26 mouse cellular contexts compared by ENCODE assay signal in genomic region chr14:98037175-98037574, GRCm38 (mm10).
DNase-seq lines count a peak whose midpoint lies in the region; ATAC-seq lines count a peak whose summit lies in the region.
"Had no signal": no experiment of that assay in that cellular context is flagged by ENCODE, and none has a peak within 500 bp of the region (broad histone marks: within the 10 kb centered on the region; RNA-seq: fewer than 3 reads in every experiment).

No protein-coding gene starts in this region.

- no peak overlapping the region for H3K9ac ChIP-seq in kidney, embryonic 14.5 days (ENCODE audit: low read depth, low read length)
- H3K9ac ChIP-seq in kidney, embryonic 16.5 days (replicated peaks; ENCODE audit: low read length) = no peak overlapping the region
- H3K9ac ChIP-seq: embryonic facial prominence, embryonic 12.5 days; forebrain, embryonic 13.5 days; forebrain, embryonic 15.5 days had no signal

- WGBS in kidney, embryonic 14.5 days = 16% methylated on average over 3 of the region's 3 CpGs
- 20% methylated on average over 3 of the region's 3 CpGs for WGBS in kidney, embryonic 16.5 days

- peak; percentile 48; the same call in 1 of the 2 replicates for ATAC-seq in kidney, embryonic 14.5 days (ENCODE audit: low FRiP score, low TSS enrichment)
- ATAC-seq in kidney, embryonic 16.5 days (ENCODE audit: low FRiP score, low TSS enrichment) = peak; percentile 49; the same call in 1 of the 2 replicates
- ATAC-seq: activated CD4-positive, CD25-positive, alpha-beta regulatory T cell, adult 4 months; CD4-positive, CD25-positive, alpha-beta regulatory T cell, adult 4 months; forebrain, embryonic 13.5 days; forebrain, embryonic 15.5 days; Patski had no signal

- no peaks in the 10 kb centered on the region for H3K27me3 ChIP-seq in kidney, embryonic 14.5 days (ENCODE audit: control insufficient read depth, insufficient read depth, low read length)
- H3K27me3 ChIP-seq in kidney, embryonic 16.5 days (ENCODE audit: insufficient read depth, low read length) = no peaks in the 10 kb centered on the region
- H3K27me3 ChIP-seq: CH12.LX; embryonic facial prominence, embryonic 12.5 days; forebrain, embryonic 13.5 days; forebrain, embryonic 15.5 days had no signal

- H3K9me3 ChIP-seq in kidney, embryonic 14.5 days (ENCODE audit: control insufficient read depth, low read length) = no peaks in the 10 kb centered on the region
- H3K9me3 ChIP-seq in kidney, embryonic 16.5 days (ENCODE audit: low read length) = no peaks in the 10 kb centered on the region
- H3K9me3 ChIP-seq: embryonic facial prominence, embryonic 10.5 days; embryonic facial prominence, embryonic 12.5 days; forebrain, embryonic 13.5 days; forebrain, embryonic 15.5 days had no signal

- peaks cover 2% of the 10 kb centered on the region; the same call in 1 of the 2 replicates for H3K4me1 ChIP-seq in kidney, embryonic 14.5 days (ENCODE audit: control insufficient read depth, insufficient read depth, low read length)
- H3K4me1 ChIP-seq in kidney, embryonic 16.5 days (ENCODE audit: insufficient read depth, low read length) = peaks cover 12% of the 10 kb centered on the region
- H3K4me1 ChIP-seq: forebrain, embryonic 13.5 days; forebrain, embryonic 15.5 days had no signal

- no peak overlapping the region for H3K4me3 ChIP-seq in kidney, embryonic 14.5 days (ENCODE audit: low read length)
- no peak overlapping the region for H3K4me3 ChIP-seq in kidney, embryonic 16.5 days (ENCODE audit: low read length)
- H3K4me3 ChIP-seq: embryonic facial prominence, embryonic 10.5 days; embryonic facial prominence, embryonic 12.5 days; forebrain, embryonic 13.5 days; forebrain, embryonic 15.5 days had no signal

- DNase-seq in embryo, embryonic 10 days (ENCODE audit: low spot score) = peak; percentile 27
- no peak for DNase-seq in embryo, embryonic 10.5 days (ENCODE audit: low spot score)
- peak; percentile 11 to 21 for DNase-seq in kidney, adult 8-10 months
- DNase-seq in kidney, adult 18-20 months = no peak
- no peak for DNase-seq in kidney, postnatal 10 days
- no peak for DNase-seq in kidney, postnatal 4 days
- DNase-seq: adrenal gland, adult 8-10 months; adrenal gland, postnatal 14 days; adrenal gland, postnatal 36 days; B cell, adult 2 months; cerebellum, adult 11-12 months; cerebellum, adult 2 months; cerebellum, adult 9-10 months; cerebellum, postnatal 10 days; cerebellum, postnatal 25 days had no signal

- H3K36me3 ChIP-seq in kidney, embryonic 14.5 days (ENCODE audit: control insufficient read depth, insufficient read depth, low read length) = no peaks in the 10 kb centered on the region
- H3K36me3 ChIP-seq in kidney, embryonic 16.5 days (ENCODE audit: insufficient read depth, low read length) = no peaks in the 10 kb centered on the region
- H3K36me3 ChIP-seq: embryonic facial prominence, embryonic 10.5 days; embryonic facial prominence, embryonic 12.5 days; forebrain, embryonic 15.5 days; G1E had no signal

- H3K4me2 ChIP-seq in kidney, embryonic 14.5 days (replicated peaks; ENCODE audit: low read depth, low read length) = no peak overlapping the region
- H3K4me2 ChIP-seq in kidney, embryonic 16.5 days (replicated peaks; ENCODE audit: low read depth, low read length) = no peak overlapping the region
- H3K4me2 ChIP-seq: embryonic facial prominence, embryonic 12.5 days; forebrain, embryonic 13.5 days; forebrain, embryonic 15.5 days had no signal

- H3K27ac ChIP-seq in kidney, embryonic 14.5 days (ENCODE audit: low read depth, low read length) = no peak overlapping the region
- peak overlapping the region; percentile 50; the same call in 1 of the 2 replicates for H3K27ac ChIP-seq in kidney, embryonic 16.5 days (ENCODE audit: low read length)
- H3K27ac ChIP-seq: embryonic facial prominence, embryonic 10.5 days; embryonic facial prominence, embryonic 12.5 days; forebrain, embryonic 13.5 days; forebrain, embryonic 15.5 days had no signal

Comparison
In these comparisons a context has a peak if more than half of its experiments do, and no peak if none do; other contexts are left out.
1. DNase-seq: peak in embryo, embryonic 10 days (single experiment) and kidney, adult 8-10 months (2 of 2); none in embryo, embryonic 10.5 days (single experiment), kidney, adult 18-20 months (single experiment), kidney, postnatal 10 days (single experiment) and kidney, postnatal 4 days (0 of 2).